Mouse (Mus musculus) limb, embryonic 10.5 days (tissue): ENCODE data around the gene Olfr1232. TPM values are rescaled to one million over a fixed set of nuclear protein-coding genes. Genes with fewer than 3 reads are reported as not detected.

Experiments
- DNase-seq: peaks from one replicate; pipeline ENCODE4 v3.0.0-alpha.2; 2017; ENCODE audit warnings: low spot score
- H3K27ac ChIP-seq: fragments of 300-500 bp; sonication (generic); 2 replicates; pipeline ENCODE4 v1.5.1; 2016; ENCODE audit warnings: mild to moderate bottlenecking
- H3K27me3 ChIP-seq: fragments of 300-500 bp; sonication (generic); 2 replicates; pipeline ENCODE4 v1.6.1; 2016; ENCODE audit warnings: low read depth, mild to moderate bottlenecking; ENCODE audit not compliant: poor library complexity, severe bottlenecking
- H3K36me3 ChIP-seq: fragments of 300-500 bp; sonication (generic); 2 replicates; pipeline ENCODE4 v1.6.1; 2016; ENCODE audit warnings: mild to moderate bottlenecking, moderate library complexity
- H3K4me1 ChIP-seq: fragments of 300-500 bp; sonication (generic); 2 replicates; pipeline ENCODE4 v1.6.1; 2016
- H3K4me3 ChIP-seq: fragments of 300-500 bp; sonication (generic); 2 replicates; pipeline ENCODE4 v1.5.1; 2016; ENCODE audit warnings: mild to moderate bottlenecking, moderate library complexity
- H3K9me3 ChIP-seq: fragments of 300-500 bp; sonication (generic); replicated peaks from 2 replicates; pipeline ENCODE4 v1.6.1; 2016; ENCODE audit warnings: mild to moderate bottlenecking
- WGBS: fragments of 180-500 bp; shearing (Covaris S2); methylation state at CpG from one replicate; pipeline ENCODE4 v1.1.7; 2016; 5-methylcytosine and 5-hydroxymethylcytosine counted together
- polyA plus RNA-seq: library from polyadenylated mRNA; unstranded; fragments of >200 nt; fragmentation: Nextera tagmentation; extraction: Ambion mirVana; gene quantifications from 2 replicates; pipeline ENCODE4 v1.2.1, GENCODE M21; 2016

The Olfr1232 gene
- not detected in 2 replicates for polyA plus RNA-seq

DNA sequence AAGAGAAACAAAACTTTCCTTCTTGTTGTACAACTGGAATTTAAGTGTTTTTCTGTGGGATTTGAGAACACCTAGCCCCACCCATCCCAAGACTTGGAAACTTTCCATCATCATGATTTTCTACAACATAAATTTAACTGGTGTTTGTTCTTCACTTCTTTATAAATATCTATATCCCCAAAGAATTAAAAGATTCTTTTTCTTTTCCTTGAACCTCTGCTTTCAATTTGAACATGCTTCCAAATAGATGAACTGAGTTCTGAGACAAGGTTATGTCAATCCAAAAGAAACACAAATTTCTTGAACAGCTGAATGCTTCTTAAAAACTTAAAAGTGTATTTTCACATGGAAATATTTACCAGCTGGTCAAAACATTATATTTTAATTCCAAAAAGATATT lies at the start of gene Olfr1232:
Gene Olfr1232, minus strand, starts transcription at position 101 of the 400 bp plus-strand sequence.
- no peak for DNase-seq
- Histone ChIP-seq H3K4me1 (no peaks in the 10 kb centered on the region), H3K36me3 (no peaks in the 10 kb centered on the region), H3K9me3 (no peaks in the 10 kb centered on the region), H3K27me3 (no peaks in the 10 kb centered on the region), H3K4me3 (no peak within 1 kb of the TSS), H3K27ac (no peak within 1 kb of the TSS)

DNA sequence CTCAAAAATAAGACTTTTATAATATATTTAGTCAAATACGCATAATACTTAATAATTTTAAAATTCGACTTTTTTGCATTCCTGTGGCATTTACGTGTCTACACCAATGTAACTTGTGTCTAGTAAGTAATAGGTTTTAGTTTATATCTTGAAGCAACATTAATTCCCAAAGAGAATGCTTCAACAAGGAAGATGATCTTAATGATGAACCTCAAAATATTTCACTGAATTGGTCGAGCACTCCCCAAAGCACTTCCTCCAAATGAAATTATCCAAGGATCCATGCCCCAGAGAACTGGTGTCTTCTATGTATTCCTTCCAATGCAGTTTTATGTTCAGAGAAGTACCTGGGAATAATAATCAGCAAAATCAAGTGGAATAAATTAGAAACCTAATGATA lies 35.3 kb upstream of the Olfr1232 start, which contains the start of gene Olfr1234:
Gene Olfr1234, minus strand, starts transcription at position 101 of the 400 bp plus-strand sequence.
- Histone ChIP-seq H3K9me3 (no peaks in the 10 kb centered on the region), H3K27me3 (no peaks in the 10 kb centered on the region), H3K4me3 (no peak within 1 kb of the TSS), H3K27ac (no peak within 1 kb of the TSS), H3K4me1 (no peaks in the 10 kb centered on the region), H3K36me3 (no peaks in the 10 kb centered on the region)
- no peak for DNase-seq
- WGBS = 89% methylated on average over 4 of the region's 4 CpGs

DNA sequence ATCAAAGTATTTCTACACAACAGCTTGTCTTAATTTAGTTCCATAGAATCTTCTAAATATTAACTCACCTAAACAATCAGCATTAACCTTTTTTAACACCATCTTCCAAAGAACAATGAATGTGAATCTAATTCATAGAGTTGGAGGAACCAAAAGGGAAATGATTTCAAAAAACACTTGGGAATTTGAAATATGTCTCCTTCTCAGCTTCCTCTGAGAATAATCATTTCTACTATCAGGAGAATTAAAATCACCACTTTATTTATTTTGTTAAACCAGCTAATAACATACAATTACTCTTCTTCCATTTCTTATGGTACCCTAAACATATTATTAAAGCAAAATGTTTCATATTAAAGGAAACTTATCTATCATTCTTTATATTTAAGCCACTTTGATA lies 12.8 kb upstream of the Olfr1232 start, which contains the start of gene Olfr1233:
Gene Olfr1233, minus strand, starts transcription at position 101 of the 400 bp plus-strand sequence.
- H3K4me3 ChIP-seq = no peak within 1 kb of the TSS
- H3K4me1 ChIP-seq = no peaks in the 10 kb centered on the region
- no peaks in the 10 kb centered on the region for H3K9me3 ChIP-seq
- no peaks in the 10 kb centered on the region for H3K27me3 ChIP-seq
- DNase-seq = no peak
- no peaks in the 10 kb centered on the region for H3K36me3 ChIP-seq
- no peak within 1 kb of the TSS for H3K27ac ChIP-seq

DNA sequence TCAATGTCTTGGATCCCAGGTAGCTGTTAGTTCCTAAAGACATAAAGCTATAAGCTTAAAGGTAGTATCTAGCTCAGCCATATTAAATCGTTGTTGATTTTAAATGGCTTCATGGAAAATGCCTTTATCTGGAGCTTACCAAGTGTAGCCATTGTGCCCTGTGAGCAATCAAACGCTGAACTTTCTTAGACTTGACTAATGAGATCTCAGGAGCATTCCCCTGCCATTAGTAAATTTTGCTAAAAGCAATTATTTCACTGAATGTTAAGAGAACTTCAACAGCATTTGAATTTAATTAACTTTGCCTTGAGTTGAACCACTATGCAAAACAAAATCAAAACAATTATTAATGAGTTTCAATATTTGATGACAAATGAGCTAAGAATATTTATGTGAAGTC lies 22.5 kb downstream of the Olfr1232 start, which contains the start of gene Olfr1231:
Gene Olfr1231, minus strand, starts transcription at position 101 of the 400 bp plus-strand sequence.
- WGBS = 80% methylated on average over 2 of the region's 2 CpGs
- Histone ChIP-seq H3K4me1 (no peaks in the 10 kb centered on the region), H3K27me3 (no peaks in the 10 kb centered on the region), H3K9me3 (no peaks in the 10 kb centered on the region), H3K4me3 (no peak within 1 kb of the TSS), H3K27ac (no peak within 1 kb of the TSS), H3K36me3 (no peaks in the 10 kb centered on the region)
- no peak for DNase-seq

DNA sequence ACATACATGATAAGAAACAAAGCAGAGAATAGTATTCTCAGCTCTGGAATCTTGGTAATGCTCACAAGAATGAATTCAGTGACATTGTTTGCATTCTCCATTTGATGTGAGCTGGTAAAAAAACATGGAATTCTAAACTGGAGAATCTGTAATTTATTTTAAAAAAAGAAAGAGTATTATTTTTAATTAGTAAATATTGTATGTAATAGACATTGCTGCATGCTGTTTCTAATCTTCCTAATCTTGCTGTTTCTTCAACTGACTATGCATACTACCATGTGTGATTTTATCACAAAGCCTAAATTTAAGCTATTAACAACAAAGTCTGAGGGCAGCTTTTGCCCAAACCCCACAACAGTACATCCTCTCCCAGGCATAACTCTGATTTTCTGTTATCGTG lies 32.3 kb downstream of the Olfr1232 start, which contains the start of gene Olfr1230:
Gene Olfr1230, minus strand, starts transcription at position 101 of the 400 bp plus-strand sequence.
- no peak for DNase-seq
- no peaks in the 10 kb centered on the region for H3K9me3 ChIP-seq
- H3K4me3 ChIP-seq = no peak within 1 kb of the TSS
- no peak within 1 kb of the TSS for H3K27ac ChIP-seq
- 94% methylated on average over 1 of the region's 1 CpGs for WGBS
- H3K36me3 ChIP-seq = no peaks in the 10 kb centered on the region
- H3K27me3 ChIP-seq = no peaks in the 10 kb centered on the region
- H3K4me1 ChIP-seq = no peaks in the 10 kb centered on the region

DNA sequence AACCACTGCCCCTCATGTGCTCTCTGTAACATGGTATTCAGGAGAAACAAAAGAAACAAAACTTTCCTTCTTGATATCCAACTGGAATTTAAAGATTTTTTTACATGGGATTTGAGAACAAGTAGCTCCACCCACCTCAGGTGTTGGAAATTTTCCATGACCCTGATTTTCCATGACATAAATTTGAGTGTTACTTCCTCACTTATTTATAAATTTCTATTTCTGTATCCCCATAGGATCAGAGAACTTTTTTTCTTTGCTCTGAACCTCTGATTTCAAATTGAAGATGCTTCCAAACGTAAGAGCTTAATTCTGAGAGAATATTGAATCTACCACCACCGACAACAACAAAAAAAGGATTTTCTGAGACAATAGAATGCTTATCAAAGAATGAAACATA lies 41.6 kb downstream of the Olfr1232 start, which contains the start of gene Olfr1229:
Gene Olfr1229, minus strand, starts transcription at position 101 of the 400 bp plus-strand sequence.
- no peak within 1 kb of the TSS for H3K4me3 ChIP-seq
- no peaks in the 10 kb centered on the region for H3K4me1 ChIP-seq
- DNase-seq = no peak
- H3K27me3 ChIP-seq = no peaks in the 10 kb centered on the region
- no peaks in the 10 kb centered on the region for H3K9me3 ChIP-seq
- 89% methylated on average over 2 of the region's 2 CpGs for WGBS
- no peak within 1 kb of the TSS for H3K27ac ChIP-seq
- no peaks in the 10 kb centered on the region for H3K36me3 ChIP-seq

Other genes starting within 250 kb of the Olfr1232 start
- not detected in 2 replicates for gene Olfr1219, start 246.2 kb downstream of the Olfr1232 start, polyA plus RNA-seq
- not detected in 2 replicates for gene Olfr1220, start 222.8 kb downstream of the Olfr1232 start, polyA plus RNA-seq
- not detected in 2 replicates for gene Olfr1221, start 212.4 kb downstream of the Olfr1232 start, polyA plus RNA-seq
- not detected in 2 replicates for gene Olfr1222, start 196.6 kb downstream of the Olfr1232 start, polyA plus RNA-seq
- not detected in 2 replicates for gene Olfr1223, start 178.1 kb downstream of the Olfr1232 start, polyA plus RNA-seq
- not detected in 2 replicates for gene Olfr1224-ps1, start 165.6 kb downstream of the Olfr1232 start, polyA plus RNA-seq
- not detected in 2 replicates for gene Olfr1225, start 155.0 kb downstream of the Olfr1232 start, polyA plus RNA-seq
- gene Olfr1226, start 129.6 kb downstream of the Olfr1232 start, polyA plus RNA-seq = not detected in 2 replicates
- not detected in 2 replicates for gene Olfr1228, start 75.6 kb downstream of the Olfr1232 start, polyA plus RNA-seq
- gene Olfr1229, start 41.7 kb downstream of the Olfr1232 start, polyA plus RNA-seq = not detected in 2 replicates
- not detected in 2 replicates for gene Olfr1230, start 32.4 kb downstream of the Olfr1232 start, polyA plus RNA-seq
- not detected in 2 replicates for gene Olfr1231, start 22.6 kb downstream of the Olfr1232 start, polyA plus RNA-seq
- not detected in 2 replicates for gene Olfr1233, start 12.7 kb upstream of the Olfr1232 start, polyA plus RNA-seq
- not detected in 2 replicates for gene Olfr1234, start 35.2 kb upstream of the Olfr1232 start, polyA plus RNA-seq
- gene Olfr1238, start 80.0 kb upstream of the Olfr1232 start, polyA plus RNA-seq = not detected in 2 replicates
- gene Olfr1239, start 90.7 kb upstream of the Olfr1232 start, polyA plus RNA-seq = not detected in 2 replicates
- not detected in 2 replicates for gene Olfr1240, start 113.3 kb upstream of the Olfr1232 start, polyA plus RNA-seq
- gene Olfr1241, start 157.5 kb upstream of the Olfr1232 start, polyA plus RNA-seq = not detected in 2 replicates
- gene Olfr1242, start 168.7 kb upstream of the Olfr1232 start, polyA plus RNA-seq = not detected in 2 replicates
- gene Olfr1243, start 201.8 kb upstream of the Olfr1232 start, polyA plus RNA-seq = not detected in 2 replicates
- gene Olfr1245, start 248.8 kb upstream of the Olfr1232 start, polyA plus RNA-seq = not detected in 2 replicates